Mouse (Mus musculus): ENCODE measurements around the gene Izumo1r. TPM values are rescaled to one million over a fixed set of nuclear protein-coding genes. Genes with fewer than 3 reads are reported as not detected.
A peak's percentile ranks its signal among the peaks of the same experiment; 100 is the strongest.
"Not testable (repeated sequence)": the region's sequence is repeated elsewhere in the genome, so short reads cannot be mapped to it uniquely, and the experiment has no call there.

Gene Izumo1r
- total and polyA plus RNA-seq, 2 experiments from 2014 or later, result not detected

GRCm38 (mm10) chr9:14885151-14885550, 18.6 kb downstream of the Izumo1r start:
- Histone ChIP-seq H3K9me3 (ENCODE audit: low read length) (no peaks in the 10 kb centered on the region), H3K4me3 (ENCODE audit: low read depth, low read length) (no peak overlapping the region), H3K27ac (ENCODE audit: low read depth, low read length) (no peak overlapping the region), H3K9ac (no peak overlapping the region), H3K27me3 (ENCODE audit: insufficient read depth, low read length) (no peaks in the 10 kb centered on the region), H3K4me1 (ENCODE audit: insufficient read depth) (no peaks in the 10 kb centered on the region), H3K4me2 (ENCODE audit: low read depth) (no peak overlapping the region), H3K36me3 (ENCODE audit: insufficient read depth) (no peaks in the 10 kb centered on the region)
- no peak for ATAC-seq
- TF ChIP-seq CTCF (IDR thresholded peaks at IDR 0.05; ENCODE audit: low read depth), result no peak
- DNase-seq, result no peak

GRCm38 (mm10) chr9:14884641-14885040, 19.1 kb downstream of the Izumo1r start:
- no peak overlapping the region for H3K9ac ChIP-seq
- no peak for TF ChIP-seq CTCF (IDR thresholded peaks at IDR 0.05; ENCODE audit: low read depth)
- H3K27me3 ChIP-seq (ENCODE audit: insufficient read depth, low read length), result no peaks in the 10 kb centered on the region
- H3K4me1 ChIP-seq (ENCODE audit: insufficient read depth), result no peaks in the 10 kb centered on the region
- ATAC-seq (no peak), DNase-seq (no peak)
- no peak overlapping the region for H3K4me3 ChIP-seq (ENCODE audit: low read depth, low read length)
- WGBS, result 84% methylated on average over 4 of the region's 4 CpGs
- no peaks in the 10 kb centered on the region for H3K9me3 ChIP-seq (ENCODE audit: low read length)
- H3K36me3 ChIP-seq (ENCODE audit: insufficient read depth), result no peaks in the 10 kb centered on the region
- no peak overlapping the region for H3K27ac ChIP-seq (ENCODE audit: low read depth, low read length)
- no peak overlapping the region for H3K4me2 ChIP-seq (ENCODE audit: low read depth)

- H3K36me3 ChIP-seq (ENCODE audit: insufficient read depth); H3K4me3 ChIP-seq (ENCODE audit: low read depth, low read length); H3K4me2 ChIP-seq (ENCODE audit: low read depth); H3K27me3 ChIP-seq (ENCODE audit: insufficient read depth, low read length); H3K9ac ChIP-seq; H3K9me3 ChIP-seq (ENCODE audit: low read length); ATAC-seq; DNase-seq; H3K4me1 ChIP-seq (ENCODE audit: insufficient read depth); H3K27ac ChIP-seq (ENCODE audit: low read depth, low read length): not testable (repeated sequence)
- WGBS, result 27% methylated on average over 8 of the region's 8 CpGs
Observed at GRCm38 (mm10) chr9:14876566-14876965, 27.2 kb downstream of the Izumo1r start.

DNA sequence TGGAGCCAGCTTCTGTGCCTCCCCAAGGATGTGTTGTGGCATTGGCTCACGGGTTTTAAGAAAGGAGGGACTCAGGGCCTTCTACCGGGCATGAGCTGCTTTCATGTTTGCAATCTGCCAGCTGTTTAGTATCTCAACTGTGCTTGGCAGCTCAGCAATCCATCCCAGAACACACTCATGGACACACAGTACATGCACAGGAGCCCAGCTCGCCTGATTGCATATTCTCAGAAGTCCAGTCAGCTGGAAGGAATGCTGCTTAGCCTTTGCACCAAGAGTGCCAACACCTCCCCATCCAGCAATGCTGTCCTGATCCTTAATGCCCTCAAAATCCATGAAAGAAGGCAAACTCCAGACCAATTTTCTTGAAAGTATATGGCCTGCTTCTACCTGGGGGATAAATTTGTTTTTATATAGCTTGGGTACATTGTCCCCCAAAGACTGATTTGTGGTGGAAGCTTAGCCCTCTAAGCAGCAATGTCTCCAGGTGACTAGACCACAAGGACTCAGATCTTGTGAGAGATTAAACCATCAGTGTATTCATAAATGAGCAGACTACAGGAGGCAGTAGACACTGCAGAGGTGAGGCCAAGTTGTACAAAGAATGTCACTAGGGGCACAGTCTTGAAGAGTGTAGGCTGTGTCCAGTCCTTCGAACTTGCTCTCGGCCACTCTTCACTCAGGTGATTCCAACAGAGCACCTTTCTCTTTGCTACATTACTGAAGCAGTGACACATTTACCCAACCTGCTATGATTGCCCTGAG, 27.8 kb downstream of the Izumo1r start:
- 55% methylated on average over 5 of the region's 5 CpGs for WGBS
- Histone ChIP-seq H3K9me3 (ENCODE audit: low read length) (no peaks in the 10 kb centered on the region), H3K4me3 (ENCODE audit: low read depth, low read length) (no peak overlapping the region), H3K27me3 (ENCODE audit: insufficient read depth, low read length) (no peaks in the 10 kb centered on the region), H3K9ac (no peak overlapping the region), H3K4me2 (ENCODE audit: low read depth) (no peak overlapping the region), H3K36me3 (ENCODE audit: insufficient read depth) (no peaks in the 10 kb centered on the region), H3K27ac (ENCODE audit: low read depth, low read length) (no peak overlapping the region), H3K4me1 (ENCODE audit: insufficient read depth) (no peaks in the 10 kb centered on the region)
- TF ChIP-seq CTCF (IDR thresholded peaks at IDR 0.05; ENCODE audit: low read depth), result no peak
- ATAC-seq (no peak), DNase-seq (no peak)

DNA sequence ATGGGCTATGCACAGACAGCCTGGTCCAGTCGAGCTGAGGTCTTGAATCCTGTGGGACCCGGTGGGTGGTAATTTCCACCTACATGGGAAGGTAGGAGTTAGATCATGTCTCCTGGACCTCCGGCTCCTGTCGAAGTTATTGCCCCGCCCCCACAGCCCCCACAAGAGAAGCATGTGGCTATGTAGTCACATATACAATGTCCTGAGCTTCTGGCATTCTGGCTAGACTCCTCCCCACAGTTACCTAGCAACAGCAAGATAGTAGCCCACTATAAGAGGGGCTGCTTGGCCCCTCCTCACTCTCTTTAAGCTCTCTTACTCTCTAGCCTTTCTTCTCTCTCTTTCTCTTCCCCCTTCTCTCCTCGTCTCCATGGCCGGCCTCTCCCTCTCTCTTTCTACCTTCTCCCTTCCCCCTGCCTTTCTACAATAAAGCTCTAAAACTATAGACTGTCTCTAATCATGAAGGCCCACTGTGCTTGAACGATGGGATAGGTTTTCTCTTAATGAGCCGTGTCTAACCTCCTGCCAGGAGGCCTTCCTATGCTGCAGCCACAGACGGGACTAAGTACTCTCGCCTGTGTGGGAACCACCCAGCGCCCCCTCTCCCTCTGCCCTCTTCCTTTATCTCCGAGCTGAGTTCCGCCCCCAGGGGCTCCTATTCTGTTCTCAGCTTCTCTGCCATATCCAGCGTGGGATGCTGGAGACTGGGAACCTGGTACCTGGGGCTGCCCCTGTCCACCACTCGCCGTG, 31.4 kb downstream of the Izumo1r start:
- H3K27me3 ChIP-seq (ENCODE audit: insufficient read depth, low read length), result no peaks in the 10 kb centered on the region
- no peak for TF ChIP-seq CTCF (IDR thresholded peaks at IDR 0.05; ENCODE audit: low read depth)
- no peak for DNase-seq
- H3K4me1 ChIP-seq (ENCODE audit: insufficient read depth), result no peaks in the 10 kb centered on the region
- no peak overlapping the region for H3K9ac ChIP-seq
- H3K36me3 ChIP-seq (ENCODE audit: insufficient read depth), result no peaks in the 10 kb centered on the region
- 24% methylated on average over 17 of the region's 17 CpGs for WGBS
- no peak overlapping the region for H3K4me3 ChIP-seq (ENCODE audit: low read depth, low read length)
- no peak overlapping the region for H3K27ac ChIP-seq (ENCODE audit: low read depth, low read length)
- H3K4me2 ChIP-seq (ENCODE audit: low read depth), result no peak overlapping the region
- H3K9me3 ChIP-seq (ENCODE audit: low read length), result no peaks in the 10 kb centered on the region
- peak; percentile 81 for ATAC-seq

GRCm38 (mm10) chr9:14871536-14871935, 32.2 kb downstream of the Izumo1r start:
- no peak overlapping the region for H3K9ac ChIP-seq
- H3K9me3 ChIP-seq (ENCODE audit: low read length), result no peaks in the 10 kb centered on the region
- H3K27me3 ChIP-seq (ENCODE audit: insufficient read depth, low read length), result no peaks in the 10 kb centered on the region
- ATAC-seq, result no peak
- H3K27ac ChIP-seq (ENCODE audit: low read depth, low read length), result no peak overlapping the region
- no peak overlapping the region for H3K4me2 ChIP-seq (ENCODE audit: low read depth)
- no peak overlapping the region for H3K4me3 ChIP-seq (ENCODE audit: low read depth, low read length)
- DNase-seq, result no peak
- no peaks in the 10 kb centered on the region for H3K36me3 ChIP-seq (ENCODE audit: insufficient read depth)
- peaks cover 4% of the 10 kb centered on the region; the same call in 1 of the 2 replicates for H3K4me1 ChIP-seq (ENCODE audit: insufficient read depth)
- TF ChIP-seq CTCF (IDR thresholded peaks at IDR 0.05; ENCODE audit: low read depth), result no peak
- 66% methylated on average over 3 of the region's 3 CpGs for WGBS

DNA sequence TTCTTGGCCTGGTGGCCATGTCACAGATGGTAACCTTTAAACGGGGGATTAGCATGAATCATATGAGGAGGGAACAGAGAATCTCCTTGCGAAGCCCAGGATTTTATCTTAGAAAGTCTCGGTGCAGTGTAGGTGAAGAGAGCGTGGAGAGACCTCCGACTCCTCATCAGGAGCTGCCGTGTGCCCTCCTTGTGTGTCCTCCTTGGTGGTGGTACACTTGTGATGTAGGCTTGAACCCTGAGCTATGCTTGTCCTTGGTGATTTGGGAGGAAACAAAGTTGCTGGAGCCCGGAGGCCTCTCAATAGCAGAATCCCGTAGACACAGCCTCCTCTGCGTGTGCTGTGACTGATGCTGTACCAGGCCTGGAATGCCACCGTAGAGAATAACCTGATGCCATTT, 32.9 kb downstream of the Izumo1r start:
- no peak for DNase-seq
- no peaks in the 10 kb centered on the region for H3K36me3 ChIP-seq (ENCODE audit: insufficient read depth)
- no peak overlapping the region for H3K9ac ChIP-seq
- no peak for ATAC-seq
- no peak overlapping the region for H3K27ac ChIP-seq (ENCODE audit: low read depth, low read length)
- H3K4me1 ChIP-seq (ENCODE audit: insufficient read depth), result peaks cover 4% of the 10 kb centered on the region; the same call in 1 of the 2 replicates
- H3K9me3 ChIP-seq (ENCODE audit: low read length), result no peaks in the 10 kb centered on the region
- no peak overlapping the region for H3K4me2 ChIP-seq (ENCODE audit: low read depth)
- H3K27me3 ChIP-seq (ENCODE audit: insufficient read depth, low read length), result no peaks in the 10 kb centered on the region
- TF ChIP-seq CTCF (IDR thresholded peaks at IDR 0.05; ENCODE audit: low read depth), result no peak
- 89% methylated on average over 10 of the region's 10 CpGs for WGBS
- H3K4me3 ChIP-seq (ENCODE audit: low read depth, low read length), result no peak overlapping the region
